Mouse (Mus musculus) thymus, postnatal 4 days (tissue): ENCODE results near the gene Cd7.
"Not testable (repeated sequence)": the region's sequence is repeated elsewhere in the genome, so short reads cannot be mapped to it uniquely, and the experiment has no call there.

Source experiments
- DNase-seq: peaks from one replicate; pipeline ENCODE4 v3.0.0; 2021

The Cd7 gene

DNA sequence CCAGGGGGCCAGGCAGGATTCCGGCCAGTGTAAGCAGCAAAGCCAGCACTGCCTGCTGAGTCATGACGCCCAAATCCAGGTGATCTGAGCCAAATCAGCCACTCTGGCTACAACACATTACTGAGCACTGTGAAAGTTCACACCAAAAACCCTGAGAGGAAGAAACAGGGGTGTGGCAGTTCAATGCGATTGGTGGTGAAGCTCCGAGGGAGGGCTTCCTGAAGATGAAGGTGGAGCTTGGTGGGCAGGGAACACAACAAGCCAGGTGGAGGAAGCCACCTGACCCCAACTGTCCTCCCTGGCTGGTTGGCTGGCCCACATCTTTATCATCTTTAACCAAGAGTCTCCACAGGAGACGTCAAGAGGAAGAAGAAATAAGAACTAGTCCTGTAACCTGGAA lies at the start of gene Cd7:
Cd7 (minus strand) TSS at position 117 of the 400 bp plus-strand sequence.
- DNase-seq: peak; percentile 36

DNA sequence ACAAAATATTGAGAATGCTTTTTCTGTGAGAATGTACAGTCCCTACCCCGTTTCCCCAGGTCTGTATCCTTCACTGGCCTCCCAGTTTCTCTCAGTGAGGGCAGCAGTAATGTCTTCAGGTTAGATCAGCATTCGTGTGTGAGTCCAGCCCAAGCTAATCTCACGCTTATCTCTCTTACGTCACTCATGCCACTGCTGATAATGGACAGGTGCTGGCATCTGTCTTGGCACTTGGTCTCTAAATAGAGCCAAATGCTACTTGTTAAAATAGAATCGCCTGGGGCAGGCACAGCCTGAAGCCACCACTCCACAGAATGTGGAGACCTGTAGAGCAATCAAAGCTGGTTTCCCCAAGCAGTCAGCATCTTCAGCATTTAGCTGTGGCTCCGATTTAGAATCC lies 49.8 kb upstream of the Cd7 start:
- DNase-seq: no peak

DNA sequence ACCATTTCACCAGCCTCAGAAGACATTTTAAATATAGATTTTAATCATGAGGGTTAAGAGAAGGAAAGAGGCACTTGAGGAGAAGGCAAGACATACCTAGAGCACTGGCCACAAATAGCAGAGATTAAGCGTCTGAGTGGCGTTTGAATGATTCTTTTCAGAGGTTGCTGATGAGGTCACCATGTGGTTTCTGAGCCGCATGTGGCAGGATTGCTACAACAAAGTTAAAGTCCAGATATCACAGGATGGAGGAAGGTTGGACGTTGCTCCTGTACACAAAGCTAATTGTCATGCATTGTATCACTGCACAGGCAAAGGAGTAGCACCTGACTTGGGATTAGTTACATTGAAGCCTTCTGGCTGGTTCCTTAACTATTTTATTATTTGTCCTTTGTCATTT lies 47.1 kb upstream of the Cd7 start:
- no peak for DNase-seq

DNA sequence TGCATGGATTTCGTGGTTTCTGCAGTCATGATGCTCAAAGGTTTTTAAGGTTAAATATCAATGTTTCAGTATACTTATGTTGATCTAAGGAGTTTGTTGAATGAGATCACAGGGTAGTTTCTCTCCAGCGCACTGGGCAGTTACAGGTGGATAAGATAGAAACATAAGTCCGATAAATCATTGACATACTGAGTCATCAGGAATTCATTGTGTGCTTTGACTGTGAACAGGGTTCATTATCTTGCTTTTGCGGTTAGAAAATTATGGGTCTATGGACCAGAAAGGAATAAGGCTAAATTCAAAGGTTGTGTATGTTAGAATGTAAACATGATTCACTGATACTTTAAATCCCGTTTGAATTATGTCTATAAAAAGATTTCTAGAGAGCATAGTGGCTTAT lies 46.0 kb upstream of the Cd7 start:
- DNase-seq: no peak

DNA sequence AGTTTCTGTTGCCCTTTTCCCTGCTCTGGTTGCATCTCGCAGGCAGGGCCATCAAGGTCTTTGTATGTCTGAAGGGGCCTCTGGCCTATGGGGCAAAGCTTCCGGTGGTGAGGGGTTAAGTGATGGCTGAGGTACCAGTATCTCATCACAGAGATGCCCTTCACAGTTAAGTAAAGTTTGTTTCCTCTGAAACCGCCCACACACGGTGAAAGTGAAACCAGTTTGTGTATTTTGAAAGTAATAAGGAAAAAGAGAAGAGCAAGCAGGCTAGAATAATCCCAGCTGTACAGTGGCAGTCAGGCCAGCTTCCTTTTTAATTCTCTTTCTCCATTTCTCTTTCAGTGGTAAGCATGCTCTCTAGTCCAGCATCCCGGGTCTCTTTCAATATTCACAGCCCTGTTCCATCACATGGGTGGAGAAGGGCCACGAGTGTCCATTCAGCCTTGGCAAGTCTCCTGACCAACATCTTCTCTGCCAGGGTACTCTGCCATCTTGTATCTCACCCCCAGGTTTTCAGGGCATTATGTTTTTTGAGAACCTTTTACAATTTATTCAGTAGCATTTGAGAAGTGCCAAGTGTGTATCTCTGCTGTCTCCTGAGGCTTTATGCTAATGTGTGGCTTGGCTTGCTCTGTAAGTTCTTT lies 43.8 kb upstream of the Cd7 start:
- peak; percentile 33 for DNase-seq

DNA sequence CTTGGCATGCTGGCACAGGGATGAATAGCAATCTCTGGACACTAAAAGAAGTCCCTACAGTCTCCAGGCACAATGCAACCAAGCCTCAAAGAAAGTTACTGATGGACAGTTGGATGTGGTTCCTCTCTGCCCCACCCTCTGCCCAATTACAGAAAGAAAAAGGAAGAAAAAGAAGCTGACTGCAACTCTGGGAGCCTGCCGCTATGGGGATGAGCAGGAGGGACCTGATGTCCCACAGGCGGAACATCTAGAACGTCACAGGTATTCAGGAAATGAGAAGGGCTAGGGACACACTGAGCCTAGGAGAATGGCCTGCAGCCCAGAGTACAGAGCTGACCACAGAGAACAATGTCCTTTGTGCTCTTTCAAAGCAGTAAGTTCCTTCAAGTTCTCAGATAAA lies 43.0 kb upstream of the Cd7 start:
- DNase-seq: no peak

DNA sequence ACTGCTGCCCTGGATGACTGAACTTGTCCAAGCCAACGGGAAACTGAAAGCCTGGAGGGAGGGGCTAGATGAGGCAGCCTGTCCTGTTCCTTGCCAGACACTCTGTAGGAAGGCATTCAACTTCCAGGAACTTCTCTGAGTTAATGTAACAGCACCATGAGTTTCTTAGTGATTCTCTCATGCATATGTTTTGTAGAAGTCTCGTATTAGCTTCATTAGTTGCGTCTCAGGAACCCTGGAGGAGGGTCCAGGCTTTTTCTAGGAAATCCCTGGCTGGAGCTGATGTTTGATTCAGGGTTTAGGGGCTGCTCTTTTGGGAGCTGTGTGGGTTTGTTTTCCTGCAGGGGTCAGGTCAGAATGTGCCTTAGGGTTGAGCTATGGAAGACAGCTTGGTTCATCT lies 41.9 kb upstream of the Cd7 start, which contains the start of gene Sectm1a:
Sectm1a (minus strand) TSS at position 101 of the 400 bp plus-strand sequence.
- no peak for DNase-seq

DNA sequence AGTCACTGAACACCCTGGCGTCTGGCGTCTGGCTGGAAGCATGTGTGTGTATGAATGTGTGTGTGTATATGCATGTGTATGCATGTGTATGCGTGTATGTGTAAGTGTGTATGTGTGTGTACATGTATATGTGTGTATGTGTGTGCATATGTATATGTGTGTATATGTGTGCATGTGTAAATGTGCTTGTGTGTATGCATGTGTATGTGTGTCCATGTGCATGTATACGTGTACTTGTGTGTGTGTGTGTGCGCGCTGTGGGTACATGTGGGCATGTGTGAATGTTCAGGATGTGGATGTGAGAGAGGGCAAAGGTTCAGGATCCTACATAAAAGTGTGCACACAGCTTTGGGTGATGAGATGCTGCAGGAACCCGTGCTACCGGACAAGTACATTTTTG lies 41.1 kb upstream of the Cd7 start:
- no peak for DNase-seq

DNA sequence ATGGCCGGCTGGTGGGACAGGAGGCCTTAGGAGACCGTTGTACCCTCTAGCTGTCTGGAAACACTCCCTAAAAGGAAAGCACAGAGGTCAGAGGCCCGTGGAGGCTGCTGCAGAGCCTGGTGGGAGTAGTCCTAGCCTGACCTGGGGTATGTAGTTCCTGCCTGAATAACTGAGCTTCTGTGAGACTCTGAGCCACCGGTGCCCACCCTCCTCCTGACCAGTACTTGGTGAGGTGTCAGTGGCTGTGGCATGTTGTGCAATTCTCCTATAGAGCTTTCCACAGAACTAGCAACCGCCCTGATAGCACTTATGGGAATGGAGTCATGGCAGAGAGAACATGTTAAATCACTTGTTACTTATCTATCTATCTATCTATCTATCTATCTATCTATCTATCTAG lies 36.4 kb upstream of the Cd7 start:
- DNase-seq: no peak

DNA sequence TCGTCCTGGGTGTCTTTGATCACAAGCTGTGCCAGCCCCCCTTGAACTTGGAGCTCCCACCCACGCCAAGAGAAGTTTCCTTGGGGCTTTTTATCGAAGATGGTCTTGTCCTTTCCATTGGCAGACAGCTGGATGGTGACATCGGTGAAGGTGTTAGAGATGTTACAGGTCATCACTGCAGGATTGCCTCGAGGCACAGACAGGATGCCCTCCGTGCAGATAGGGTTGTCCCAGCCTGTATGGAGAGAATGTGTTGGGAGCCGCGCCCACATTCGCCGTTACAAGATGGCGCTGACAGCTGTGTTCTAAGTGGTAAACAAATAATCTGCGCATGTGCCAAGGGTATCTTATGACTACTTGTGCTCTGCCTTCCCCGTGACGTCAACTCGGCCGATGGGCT lies 30.4 kb upstream of the Cd7 start:
- not testable (repeated sequence) for DNase-seq

DNA sequence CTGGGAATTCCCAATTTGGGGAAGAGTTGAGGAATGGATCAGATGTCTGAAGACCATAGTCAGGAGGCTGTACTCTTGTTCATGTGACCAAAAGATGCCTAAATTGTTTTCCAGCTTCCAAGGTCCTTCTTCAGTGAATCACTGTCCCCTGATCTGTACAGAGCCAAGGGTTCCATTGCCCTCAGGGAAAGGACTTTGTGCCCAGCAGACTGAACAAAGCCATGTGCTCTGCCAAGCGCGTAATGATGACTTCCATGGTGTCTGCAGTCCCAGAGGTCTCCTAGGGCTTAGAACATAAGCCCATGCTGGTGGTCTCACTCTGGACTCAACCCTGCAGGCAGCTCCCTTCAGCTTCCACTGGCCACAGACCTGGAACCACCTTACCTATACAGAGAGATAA lies 28.7 kb upstream of the Cd7 start:
- no peak for DNase-seq

DNA sequence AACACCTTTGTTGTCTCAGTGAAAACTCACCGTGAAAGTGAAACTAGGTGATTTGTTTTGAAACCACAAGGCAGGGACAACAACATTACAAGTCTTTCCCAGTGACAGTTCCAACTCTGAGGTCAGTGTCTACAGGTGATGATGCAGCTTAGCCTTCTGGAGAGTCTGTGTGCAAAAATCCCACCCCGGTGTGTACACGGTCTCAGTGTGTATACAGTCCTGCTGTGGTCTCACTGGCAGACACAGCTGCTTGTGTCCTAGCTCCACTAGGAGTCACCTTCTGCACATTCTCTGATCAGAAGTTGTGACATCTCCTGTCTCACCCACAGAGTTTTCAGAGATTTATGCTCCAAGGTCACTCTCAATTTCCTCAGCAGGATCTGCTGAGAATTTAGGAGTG lies 25.0 kb upstream of the Cd7 start:
- DNase-seq: no peak

DNA sequence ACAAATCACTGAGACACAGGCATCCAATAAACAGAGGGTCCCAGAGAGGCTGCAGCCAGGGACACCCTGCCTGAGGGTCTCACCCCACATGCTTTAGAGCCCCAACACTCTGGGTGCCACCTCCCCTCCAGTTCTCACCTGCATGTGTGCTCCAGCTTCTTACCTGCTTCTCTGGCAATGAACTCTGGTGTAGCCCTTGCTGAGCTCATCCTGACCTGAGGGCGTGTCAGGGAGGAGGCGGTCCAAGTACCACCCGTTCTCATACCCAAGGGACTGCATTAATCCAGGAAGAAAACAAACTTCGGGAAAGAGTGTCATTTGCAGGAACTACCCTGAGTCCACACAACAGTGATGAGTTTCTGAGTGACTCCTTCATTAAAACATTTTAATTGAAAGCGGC lies 24.2 kb upstream of the Cd7 start, which contains the start of gene Sectm1b:
Sectm1b (minus strand) TSS at position 191 of the 400 bp plus-strand sequence.
- DNase-seq: no peak

DNA sequence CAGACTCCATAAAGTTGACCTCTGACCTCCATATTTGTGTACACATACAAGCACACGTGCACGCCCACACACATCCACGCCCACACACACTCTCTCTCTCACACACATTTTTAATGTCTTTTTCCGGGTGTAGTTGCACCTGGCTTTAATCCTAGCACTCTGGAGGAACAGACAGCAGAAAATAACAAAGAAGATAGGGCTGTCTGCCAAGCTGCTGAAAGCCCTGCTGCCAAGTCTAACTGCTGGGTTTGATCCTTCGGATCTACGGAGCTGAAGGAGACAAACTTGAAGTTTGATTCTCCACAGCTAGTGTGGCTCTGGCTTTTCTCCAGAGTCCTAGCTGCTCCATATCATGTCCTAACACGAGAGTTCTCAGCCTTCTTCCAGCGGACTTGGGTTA lies 22.4 kb upstream of the Cd7 start:
- DNase-seq: no peak

DNA sequence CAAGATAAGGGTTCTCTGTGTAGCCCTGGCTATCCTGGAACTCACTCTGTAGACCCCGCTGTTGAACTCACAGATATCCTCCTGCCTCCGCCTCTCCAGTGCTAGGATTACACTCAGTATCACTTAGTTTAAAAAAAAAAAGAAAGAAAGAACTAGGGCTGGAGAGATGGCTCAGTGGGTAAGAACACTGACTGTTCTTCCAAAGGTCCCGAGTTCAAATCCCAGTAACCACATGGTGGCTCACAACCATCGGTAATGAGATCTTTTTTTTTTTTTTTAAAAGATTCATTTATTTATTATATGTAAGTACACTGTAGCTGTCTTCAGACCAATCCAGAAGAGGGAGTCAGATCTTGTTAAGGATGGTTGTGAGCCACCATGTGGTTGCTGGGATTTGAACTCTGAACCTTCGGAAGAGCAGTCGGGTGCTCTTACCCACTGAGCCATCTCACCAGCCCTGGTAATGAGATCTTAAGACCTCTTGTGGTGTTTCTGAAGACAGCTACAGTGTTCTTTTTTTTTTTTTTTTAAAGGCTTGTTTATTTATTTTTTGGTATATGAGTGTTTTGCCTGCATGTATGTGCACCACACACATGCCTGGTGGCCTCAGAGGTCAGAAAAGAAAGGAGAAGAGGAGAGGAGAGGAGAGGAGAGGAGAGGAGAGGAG lies 21.3 kb upstream of the Cd7 start:
- not testable (repeated sequence) for DNase-seq

DNA sequence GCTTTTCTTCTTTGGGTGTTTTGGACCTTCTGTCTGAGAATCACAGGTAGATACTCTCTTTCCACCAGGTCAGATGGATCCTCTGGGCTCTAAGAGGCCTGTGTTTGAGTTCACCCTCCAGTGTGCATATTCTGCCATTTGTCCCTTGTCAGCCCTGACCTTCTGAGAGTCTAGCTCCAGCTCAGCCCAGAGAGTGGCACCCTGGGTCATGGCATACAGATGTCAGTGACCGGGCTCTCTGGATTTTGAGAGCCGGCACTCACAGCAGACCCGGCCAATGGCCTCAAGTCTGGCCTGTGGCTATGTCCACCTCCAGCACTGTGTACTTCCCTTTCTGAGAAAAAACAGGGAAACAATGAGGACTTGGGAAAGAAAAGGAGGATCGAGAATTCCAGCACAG lies 20.3 kb upstream of the Cd7 start:
- no peak for DNase-seq

DNA sequence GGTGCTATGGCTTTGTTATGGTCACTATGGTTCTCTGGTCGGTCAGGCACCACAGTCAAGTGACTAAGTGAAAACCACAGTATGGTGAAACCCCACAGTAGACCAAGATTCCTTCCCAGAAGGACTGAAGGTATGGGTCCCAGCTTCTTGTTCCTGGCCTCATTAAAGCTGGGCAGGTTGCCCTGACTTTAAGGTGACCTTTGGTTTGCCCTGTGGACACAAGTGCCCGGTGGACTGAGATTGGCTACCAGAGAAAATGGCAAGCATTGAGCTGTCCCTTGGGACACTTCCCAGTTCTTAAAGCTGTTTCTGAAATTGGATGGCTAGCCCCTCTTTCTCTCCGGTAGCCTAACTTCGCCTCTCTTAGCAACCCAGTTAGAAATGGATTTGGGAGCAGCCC lies 19.7 kb upstream of the Cd7 start:
- DNase-seq: no peak

DNA sequence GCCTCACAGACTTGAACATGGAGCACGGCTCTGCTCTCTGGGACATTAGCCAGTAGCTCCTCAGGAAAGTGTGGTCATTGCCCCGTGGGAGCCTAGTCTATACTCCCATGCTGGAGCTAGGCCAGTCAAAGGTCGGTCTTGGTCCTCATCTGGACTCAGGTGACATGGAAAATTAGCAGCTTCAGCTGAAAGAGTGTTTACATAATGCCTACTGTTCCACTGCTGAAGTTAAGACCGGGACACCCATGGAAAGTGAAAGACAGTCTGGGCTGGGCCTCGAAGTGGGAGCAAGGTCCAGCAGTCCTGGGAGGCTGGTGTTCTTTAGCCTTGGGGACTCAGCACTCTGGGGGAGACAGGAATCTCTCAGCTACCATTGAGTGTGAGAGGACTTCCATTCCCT lies 18.9 kb upstream of the Cd7 start:
- DNase-seq: no peak

DNA sequence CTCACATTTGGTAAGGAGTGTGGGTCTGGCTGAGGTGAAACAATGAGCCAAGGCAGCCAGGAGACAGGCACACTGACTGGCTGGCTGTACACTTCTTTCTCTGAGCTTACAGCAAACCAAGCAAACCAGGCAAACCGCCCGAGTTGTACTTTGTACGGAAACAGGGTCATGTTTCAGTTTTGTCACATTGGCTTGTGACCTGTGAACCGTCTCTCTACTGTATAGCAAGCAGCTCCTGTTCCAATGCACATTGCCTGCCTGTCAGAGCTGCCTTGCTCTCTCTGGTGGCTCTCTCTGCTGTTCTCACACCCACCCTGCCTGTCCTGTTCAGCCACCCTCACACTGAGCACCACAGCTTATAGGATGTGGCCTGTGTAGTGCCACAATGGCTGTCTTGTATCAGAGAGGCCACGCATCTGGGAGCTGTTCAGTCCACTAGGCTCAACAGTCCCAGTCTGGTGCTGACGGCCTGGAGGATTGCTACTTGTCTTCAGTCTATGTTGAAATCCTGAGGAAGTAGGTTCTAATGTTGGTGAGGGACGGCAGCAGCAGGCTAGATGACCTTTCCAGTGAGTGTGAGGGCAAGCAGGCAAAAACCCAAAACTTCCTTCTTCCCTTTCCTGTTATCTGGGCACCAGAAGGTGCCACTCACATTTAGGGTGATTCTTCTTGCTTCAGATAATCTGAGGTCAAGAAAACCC lies 17.5 kb upstream of the Cd7 start:
- DNase-seq: no peak

DNA sequence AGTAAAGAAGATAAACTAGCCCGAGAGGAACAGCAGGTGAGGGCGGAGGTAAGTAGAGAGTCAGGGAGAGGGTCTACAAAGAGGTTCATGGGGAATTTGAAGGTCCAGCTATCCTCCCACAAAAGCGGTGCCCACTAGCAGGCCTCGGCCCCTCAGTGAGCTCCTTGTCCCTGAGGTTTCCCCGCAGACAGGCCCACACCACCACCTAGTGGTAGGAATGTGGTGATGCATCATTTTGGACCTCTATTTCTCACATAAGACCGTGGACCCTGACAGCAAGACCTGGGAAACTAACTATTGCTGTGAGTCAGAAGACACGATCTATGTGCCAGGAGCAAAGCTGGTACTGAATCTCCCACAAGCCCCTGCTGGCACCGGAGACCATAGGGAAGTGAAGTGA lies 14.3 kb upstream of the Cd7 start:
- DNase-seq: peak; percentile 79

DNA sequence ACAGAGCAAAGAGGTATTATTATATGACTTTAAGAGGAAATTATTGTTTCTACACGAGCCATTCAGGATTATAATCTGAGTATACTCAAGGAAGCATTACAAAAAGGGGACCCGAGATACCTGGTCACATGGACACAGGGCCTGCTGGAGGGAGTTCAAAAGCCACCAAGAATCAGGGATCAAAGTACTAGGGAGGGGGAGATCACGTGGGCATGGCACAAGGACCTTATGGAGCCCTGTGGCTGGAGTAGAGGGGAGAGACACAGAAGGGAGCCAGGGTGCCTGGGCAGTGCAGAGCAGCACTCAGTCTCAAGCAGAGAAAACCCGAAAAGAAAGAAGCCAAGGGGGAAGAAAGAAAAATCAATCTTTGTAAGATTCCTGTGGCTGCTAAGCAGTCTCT lies 13.2 kb upstream of the Cd7 start:
- no peak for DNase-seq

DNA sequence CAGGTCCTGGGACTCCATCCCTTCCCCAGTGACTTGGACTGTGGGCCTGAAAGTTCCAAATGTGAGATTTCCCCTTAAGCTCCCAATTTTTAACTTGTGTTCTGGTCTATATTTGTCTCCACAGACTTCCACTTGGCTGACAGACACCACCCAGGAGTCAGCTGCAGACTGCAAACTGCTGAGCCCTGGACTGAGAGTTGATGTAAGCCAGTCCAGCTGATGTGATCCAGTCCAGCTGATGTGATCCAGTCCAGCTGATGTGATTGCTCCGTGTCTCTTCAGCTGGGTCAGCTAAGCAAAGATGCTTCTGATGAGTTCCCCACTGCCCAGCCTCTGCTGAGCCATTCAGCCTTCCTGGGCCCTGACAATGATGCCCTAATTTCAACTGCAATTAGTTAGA lies 12.6 kb upstream of the Cd7 start:
- DNase-seq: no peak

DNA sequence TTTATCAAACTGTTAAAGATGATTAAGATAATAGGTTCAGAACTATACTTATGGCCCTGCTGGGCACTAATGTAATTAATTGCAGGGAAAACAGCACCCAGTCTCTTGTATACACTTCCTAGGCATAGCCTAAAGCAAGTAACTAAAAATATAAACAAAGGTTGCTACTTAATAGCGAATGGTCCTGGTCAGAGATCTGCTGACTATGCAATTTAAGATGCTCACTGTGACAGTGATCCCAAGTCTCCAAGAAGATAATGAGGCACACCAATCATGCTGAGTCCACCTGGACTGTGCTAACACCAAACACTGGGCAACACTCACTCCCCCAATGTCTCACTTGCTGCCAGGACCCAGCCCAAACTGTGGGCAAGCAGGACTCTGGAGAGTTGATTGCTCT lies 10.6 kb upstream of the Cd7 start:
- DNase-seq: no peak

DNA sequence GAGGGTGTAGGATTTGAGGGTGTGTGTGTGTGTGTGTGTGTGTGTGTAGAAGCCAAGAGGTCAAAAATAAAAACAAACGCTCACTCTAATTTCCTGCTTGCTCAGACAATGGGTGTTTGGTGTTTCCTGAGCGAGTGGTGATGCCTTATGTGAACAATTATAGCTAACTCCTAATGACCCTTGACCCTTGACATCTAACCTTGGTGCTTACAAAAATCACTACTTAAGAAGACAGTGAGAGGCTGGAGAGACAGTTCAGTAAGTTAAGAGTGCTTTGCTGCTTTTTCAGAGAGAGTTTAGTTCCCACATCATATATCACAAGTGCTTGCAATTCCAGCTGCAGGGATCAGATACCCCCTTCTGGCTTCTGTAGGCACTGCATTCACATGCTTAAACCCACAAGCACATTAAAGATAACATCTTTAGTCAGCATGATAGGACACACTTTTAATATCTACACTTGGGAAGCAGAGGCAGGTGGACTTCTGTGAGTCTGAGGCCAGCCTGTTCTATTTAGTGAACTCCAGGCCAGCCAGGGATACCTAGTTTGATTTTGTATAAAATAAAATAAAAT lies 8.7 kb upstream of the Cd7 start:
- DNase-seq: peak; percentile 42
